Mouse (Mus musculus) heart, embryonic 14.5 days (tissue): ENCODE results near the gene Sphk1. TPM values are rescaled to one million over a fixed set of nuclear protein-coding genes. Genes with fewer than 3 reads are reported as not detected.

ENCODE experiments used
- ATAC-seq: fragments of 200-750 bp; cut with Nextera tagmentation; 2 replicates; pipeline ENCODE4 v1.8.0; 2017; ENCODE audit warnings: low read depth, moderate TSS enrichment; ENCODE audit not compliant: insufficient number of reproducible peaks, insufficient read depth, low FRiP score
- H3K27ac ChIP-seq, 2 experiments: fragments of 200-500 bp in 1 of 2; fragments of 300-500 bp in 1 of 2; sonication (generic) in 1 of 2; replicated peaks in 1 of 2; 2 replicates each; pipeline ENCODE4 v1.5.1; 2012 to 2014; ENCODE audit warnings: low read depth in 2 of 2, low read length in 2 of 2, control low read depth in 1 of 2, mild to moderate bottlenecking in 1 of 2, mixed read lengths in 1 of 2; ENCODE audit not compliant: control insufficient read depth in 1 of 2, insufficient read depth in 1 of 2
- H3K27me3 ChIP-seq: fragments of 300-500 bp; sonication (generic); 2 replicates; pipeline ENCODE4 v1.6.1; 2014; ENCODE audit warnings: mild to moderate bottlenecking, low read length, control low read depth; ENCODE audit not compliant: control insufficient read depth, insufficient read depth
- H3K36me3 ChIP-seq: fragments of 300-500 bp; sonication (generic); 2 replicates; pipeline ENCODE4 v1.6.1; 2014; ENCODE audit warnings: mild to moderate bottlenecking, control low read depth, low read length, mixed read lengths; ENCODE audit not compliant: control insufficient read depth, insufficient read depth
- H3K4me1 ChIP-seq, 2 experiments: fragments of 200-500 bp in 1 of 2; fragments of 300-500 bp in 1 of 2; sonication (generic) in 1 of 2; 2 replicates each; pipeline ENCODE4 v1.6.1; 2012 to 2014; ENCODE audit warnings: low read length in 2 of 2, control low read depth in 1 of 2, mixed read lengths in 1 of 2; ENCODE audit not compliant: control insufficient read depth in 2 of 2, insufficient read depth in 2 of 2
- H3K4me2 ChIP-seq: fragments of 300-500 bp; sonication (generic); 2 replicates; pipeline ENCODE4 v1.6.1; 2014; ENCODE audit warnings: mild to moderate bottlenecking, low read length
- H3K4me3 ChIP-seq, 2 experiments: fragments of 200-500 bp in 1 of 2; fragments of 300-500 bp in 1 of 2; sonication (generic) in 1 of 2; 2 replicates each; pipeline ENCODE4 v1.5.1; 2012 to 2014; ENCODE audit warnings: low read length in 2 of 2, mild to moderate bottlenecking in 2 of 2, control low read depth in 1 of 2, low read depth in 1 of 2, moderate library complexity in 1 of 2; ENCODE audit not compliant: control insufficient read depth in 1 of 2, insufficient read depth in 1 of 2
- H3K9ac ChIP-seq: fragments of 300-500 bp; sonication (generic); 2 replicates; pipeline ENCODE4 v1.6.1; 2014; ENCODE audit warnings: mild to moderate bottlenecking, low read length
- H3K9me3 ChIP-seq: fragments of 300-500 bp; sonication (generic); 2 replicates; pipeline ENCODE4 v1.6.1; 2016; ENCODE audit warnings: low read length, control low read depth; ENCODE audit not compliant: control insufficient read depth
- WGBS: fragments of 180-500 bp; shearing (Covaris S2); extraction: QIAGEN DNeasy Blood & Tissue Kit; methylation state at CpG from one replicate; pipeline ENCODE4 v1.1.7; 2014; 5-methylcytosine and 5-hydroxymethylcytosine counted together
- polyA plus RNA-seq: library from polyadenylated mRNA; unstranded; fragments of >200 nt; fragmentation: Nextera tagmentation; extraction: Ambion mirVana; gene quantifications from 2 replicates; pipeline ENCODE4 v1.2.1, GENCODE M21; 2014

Sphk1 gene
- polyA plus RNA-seq, 1 experiment from 2014 or later, result 2.3 TPM

- no peak overlapping the region for H3K9ac ChIP-seq
- H3K4me2 ChIP-seq, result no peak overlapping the region
- H3K27ac ChIP-seq, result peak overlapping the region in 1 of 2 experiments; percentile 41; a peak in 1 of 4 replicates
- no peaks in the 10 kb centered on the region for H3K27me3 ChIP-seq
- ATAC-seq, result no peak
- H3K36me3 ChIP-seq, result no peaks in the 10 kb centered on the region
- WGBS, result 99% methylated on average over 3 of the region's 3 CpGs
- H3K4me3 ChIP-seq, result no peak overlapping the region
- H3K4me1 ChIP-seq, result peaks cover 22 to 23% of the 10 kb centered on the region in 2 experiments
- H3K9me3 ChIP-seq, result no peaks in the 10 kb centered on the region
Observed at GRCm38 (mm10) chr11:116522046-116522445, 8.7 kb upstream of the Sphk1 start.

- Histone ChIP-seq H3K9ac (peak overlapping the region; percentile 42; the same call in 1 of the 2 replicates), H3K36me3 (no peaks in the 10 kb centered on the region), H3K27me3 (no peaks in the 10 kb centered on the region), H3K4me3 (no peak overlapping the region), H3K4me2 (peak overlapping the region; percentile 19), H3K4me1 (peaks cover 22 to 23% of the 10 kb centered on the region in 2 experiments), H3K9me3 (no peaks in the 10 kb centered on the region), H3K27ac (peak overlapping the region; percentile 69 to 81)
- peak; percentile 46; the same call in 1 of the 2 replicates for ATAC-seq
- 32% methylated on average over 16 of the region's 16 CpGs for WGBS
Observed at GRCm38 (mm10) chr11:116522886-116523698, 7.6 kb upstream of the Sphk1 start.

GRCm38 (mm10) chr11:116523699-116524189 lies 7.0 kb upstream of the Sphk1 start:
- H3K36me3 ChIP-seq, result no peaks in the 10 kb centered on the region
- H3K9me3 ChIP-seq, result no peaks in the 10 kb centered on the region
- peak overlapping the region; percentile 19; the same call in 1 of the 2 replicates for H3K4me2 ChIP-seq
- peak; percentile 72 for ATAC-seq
- peak overlapping the region; percentile 42; the same call in 1 of the 2 replicates for H3K9ac ChIP-seq
- H3K4me1 ChIP-seq, result peaks cover 22 to 23% of the 10 kb centered on the region in 2 experiments
- no peak overlapping the region for H3K4me3 ChIP-seq
- H3K27me3 ChIP-seq, result no peaks in the 10 kb centered on the region; the same call in 1 of the 2 replicates
- WGBS, result 34% methylated on average over 5 of the region's 5 CpGs
- H3K27ac ChIP-seq, result peak overlapping the region; percentile 69 to 81

- H3K4me1 ChIP-seq, result peaks cover 18 to 32% of the 10 kb centered on the region in 2 experiments
- WGBS, result 87% methylated on average over 8 of the region's 8 CpGs
- H3K27me3 ChIP-seq, result peaks cover 35% of the 10 kb centered on the region
- H3K9ac ChIP-seq, result no peak overlapping the region
- H3K4me3 ChIP-seq, result no peak overlapping the region
- no peaks in the 10 kb centered on the region for H3K9me3 ChIP-seq
- H3K36me3 ChIP-seq, result no peaks in the 10 kb centered on the region
- no peak overlapping the region for H3K27ac ChIP-seq
- H3K4me2 ChIP-seq, result no peak overlapping the region
- no peak for ATAC-seq
Observed at GRCm38 (mm10) chr11:116528636-116529320, 1.9 kb upstream of the Sphk1 start.

GRCm38 (mm10) chr11:116531371-116532191 lies 856 bp downstream of the Sphk1 start:
- no peak for ATAC-seq
- Histone ChIP-seq H3K4me2 (peak overlapping the region; percentile 98), H3K27me3 (peaks cover 35% of the 10 kb centered on the region), H3K4me1 (peaks cover 16 to 33% of the 10 kb centered on the region in 2 experiments), H3K36me3 (no peaks in the 10 kb centered on the region), H3K9ac (peak overlapping the region; percentile 66), H3K27ac (no peak overlapping the region), H3K9me3 (no peaks in the 10 kb centered on the region), H3K4me3 (peak overlapping the region; percentile 48 to 50)
- 3% methylated on average over 48 of the region's 48 CpGs for WGBS

- Histone ChIP-seq H3K27ac (no peak overlapping the region), H3K9ac (peak overlapping the region; percentile 69), H3K4me2 (peak overlapping the region; percentile 98), H3K9me3 (no peaks in the 10 kb centered on the region), H3K36me3 (0 out of 2 replicates have a peak, but pooled peaks cover 2% of the 10 kb centered on the region), H3K4me3 (peak overlapping the region; percentile 48 to 50), H3K27me3 (peaks cover 35% of the 10 kb centered on the region), H3K4me1 (peaks cover 22 to 38% of the 10 kb centered on the region in 2 experiments)
- ATAC-seq, result 0 out of 2 replicates have a peak, but pooled peaks have one; percentile 1
- WGBS, result under 1% methylated on average over 30 of the region's 30 CpGs
Observed at GRCm38 (mm10) chr11:116532262-116532809, 1.6 kb downstream of the Sphk1 start.
